Mouse (Mus musculus) A20 (cell line): ENCODE results near the gene Atp8a1.
A peak's percentile ranks its signal among the peaks of the same experiment; 100 is the strongest.
"Not testable (repeated sequence)": the region's sequence is repeated elsewhere in the genome, so short reads cannot be mapped to it uniquely, and the experiment has no call there.

Experiments
- DNase-seq: peaks from one replicate; pipeline ENCODE4 v3.0.0-alpha.2; 2011; ENCODE audit warnings: low read depth, low spot score

Gene Atp8a1

GRCm38 (mm10) chr5:67826935-67827334 is 20.3 kb downstream of the Atp8a1 start:
- peak; percentile 71 for DNase-seq

DNA sequence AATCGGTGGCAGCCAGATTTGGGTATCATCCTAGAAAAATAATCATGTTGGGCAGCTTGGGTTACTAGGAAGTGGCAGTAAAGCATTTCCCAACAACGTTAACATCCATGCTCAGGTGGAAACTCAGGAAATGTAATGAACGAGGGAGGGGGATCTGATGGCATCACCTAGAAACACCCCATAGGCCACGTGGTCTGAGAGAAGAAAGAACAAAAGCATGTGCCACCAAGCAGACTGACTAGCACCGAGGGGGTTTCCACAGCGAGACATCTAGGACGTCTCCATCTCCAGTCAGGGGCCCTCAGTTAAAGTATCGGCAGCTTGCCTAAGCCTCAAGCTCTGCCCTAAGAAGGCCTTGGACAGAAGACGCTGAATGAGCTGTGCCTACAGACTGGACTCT is 21.0 kb downstream of the Atp8a1 start:
- no peak for DNase-seq

DNA sequence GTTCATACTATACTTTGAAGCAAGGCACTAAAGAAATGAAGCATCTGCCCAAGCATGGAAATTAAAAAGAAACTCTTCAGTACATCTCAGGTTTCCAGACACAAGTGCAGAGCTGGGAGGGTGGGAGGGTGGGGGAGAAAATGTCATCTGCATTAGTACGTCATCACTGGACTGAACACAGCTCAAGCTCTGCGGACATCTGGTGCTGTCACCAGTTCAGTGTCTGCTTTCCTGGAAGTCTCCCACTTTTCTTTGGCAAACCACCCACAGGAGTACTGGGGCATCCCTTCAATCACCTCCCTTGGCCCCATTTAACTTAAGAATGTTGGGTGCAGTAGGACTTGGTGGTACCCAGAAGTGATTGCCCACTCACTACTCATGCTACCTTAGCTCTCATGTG is 22.6 kb downstream of the Atp8a1 start:
- no peak for DNase-seq

DNA sequence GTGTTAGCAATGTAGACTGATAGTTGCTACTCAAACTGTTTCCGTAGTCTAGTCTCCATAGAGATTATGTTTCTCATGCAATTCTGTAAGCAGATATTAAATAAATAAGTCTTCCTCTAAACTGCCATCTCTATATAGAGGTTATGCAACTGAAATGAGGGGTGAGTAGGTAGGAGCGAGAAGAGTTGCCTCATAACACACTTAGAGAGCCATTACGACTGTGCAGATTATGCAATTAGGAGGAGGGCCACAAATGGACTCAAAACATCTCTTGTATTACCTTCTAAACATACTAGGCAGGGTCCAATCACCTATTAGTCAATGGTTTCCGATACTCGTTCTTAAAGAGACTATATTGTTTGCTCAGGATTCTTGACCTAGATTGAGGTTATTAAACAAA is 23.5 kb downstream of the Atp8a1 start:
- DNase-seq: no peak

- no peak for DNase-seq
These were observed 24.6 kb downstream of the Atp8a1 start for GRCm38 (mm10) chr5:67822619-67823018.

DNA sequence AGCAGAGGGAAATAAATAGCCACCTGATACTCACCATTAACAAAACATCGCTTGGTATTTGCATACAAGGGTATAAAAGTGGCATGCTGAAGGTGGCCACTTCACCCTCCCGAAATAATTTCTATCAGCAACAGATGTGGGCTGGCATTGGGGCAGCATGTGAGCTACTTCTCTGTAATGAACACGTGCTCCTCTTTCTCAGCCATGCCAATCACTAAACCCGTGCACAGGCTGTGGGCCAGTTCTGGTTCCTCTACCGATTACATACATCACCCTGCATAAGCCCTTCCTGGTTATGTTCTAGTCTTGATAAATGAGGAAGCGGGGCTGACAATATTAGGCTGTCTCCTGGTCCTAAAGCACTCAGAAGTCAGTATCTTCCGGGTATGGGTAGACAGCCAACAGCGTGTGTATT is 25.2 kb downstream of the Atp8a1 start:
- peak; percentile 89 for DNase-seq

DNA sequence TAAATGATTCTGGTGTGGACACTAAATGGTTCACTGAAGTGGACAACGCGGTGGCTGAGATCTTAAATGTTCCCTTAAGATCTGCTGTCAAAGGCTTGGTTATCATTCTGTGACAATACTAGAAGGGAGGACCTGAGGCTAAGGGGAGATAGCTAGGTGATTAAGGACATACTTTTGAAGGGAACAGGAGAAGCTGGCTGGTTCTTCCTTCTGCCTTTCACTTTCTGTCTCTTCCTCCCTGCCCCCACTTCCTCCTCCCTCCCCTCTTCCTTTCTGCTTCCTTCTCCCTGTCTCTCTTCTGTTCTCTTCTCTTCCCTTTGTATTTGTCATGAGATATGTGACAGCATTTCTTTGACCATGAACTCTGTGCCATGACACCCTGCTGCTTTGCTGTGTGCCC is 26.0 kb downstream of the Atp8a1 start:
- peak; percentile 58 for DNase-seq

DNA sequence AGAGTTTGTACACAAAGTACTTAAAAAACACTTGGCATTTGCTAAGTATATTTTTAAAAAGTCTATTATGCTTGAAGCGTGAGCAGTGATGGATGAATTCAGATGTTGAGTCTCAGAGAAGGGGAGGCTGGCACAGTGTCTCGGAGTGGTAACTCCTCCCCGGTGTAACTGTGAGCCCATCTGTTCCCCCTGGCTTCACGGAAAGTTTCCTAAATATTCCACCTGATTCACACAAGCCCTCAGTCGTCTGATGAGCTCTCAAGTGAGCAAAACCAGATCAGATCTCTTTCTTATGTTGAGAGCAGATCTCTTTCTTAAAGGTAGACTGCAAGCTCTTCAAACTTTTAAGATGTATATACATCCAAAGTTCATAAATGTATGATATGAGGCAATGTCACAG is 27.8 kb downstream of the Atp8a1 start:
- no peak for DNase-seq

DNA sequence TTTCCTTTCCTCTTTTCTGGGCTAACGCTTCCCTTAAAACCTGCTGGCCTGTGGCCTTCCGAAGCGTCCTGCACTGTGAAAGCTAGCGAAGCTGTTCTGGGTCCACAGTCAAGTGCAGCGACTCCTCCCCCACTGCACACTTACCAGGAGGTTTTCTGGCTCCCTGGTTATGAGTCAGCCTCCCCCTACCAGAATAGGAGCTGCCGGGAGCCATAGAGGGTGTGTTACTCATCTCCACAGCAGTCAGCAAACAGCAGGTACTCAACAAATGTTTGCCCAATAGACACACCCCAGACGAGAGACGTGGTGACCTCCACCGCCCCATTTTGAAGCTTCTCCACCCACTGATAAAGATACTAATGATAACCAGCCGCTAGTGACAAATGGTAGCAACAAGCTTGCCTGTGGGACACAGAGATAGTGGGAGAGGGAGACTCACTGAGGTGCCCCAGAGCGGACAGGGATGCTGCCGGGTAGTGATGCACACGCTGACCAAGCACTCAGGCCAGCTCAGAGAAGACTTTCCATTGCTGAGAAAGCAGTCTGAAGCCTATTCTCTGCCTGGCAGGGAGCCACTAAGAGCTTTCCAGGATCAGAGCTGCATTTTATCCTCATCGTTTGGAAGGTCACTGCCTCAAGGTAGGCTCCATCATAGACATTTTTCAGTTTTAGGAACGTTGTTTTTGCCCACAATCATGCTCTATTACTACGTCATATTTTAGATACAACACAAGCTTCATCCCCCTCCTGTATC is 31.5 kb downstream of the Atp8a1 start:
- no peak for DNase-seq

DNA sequence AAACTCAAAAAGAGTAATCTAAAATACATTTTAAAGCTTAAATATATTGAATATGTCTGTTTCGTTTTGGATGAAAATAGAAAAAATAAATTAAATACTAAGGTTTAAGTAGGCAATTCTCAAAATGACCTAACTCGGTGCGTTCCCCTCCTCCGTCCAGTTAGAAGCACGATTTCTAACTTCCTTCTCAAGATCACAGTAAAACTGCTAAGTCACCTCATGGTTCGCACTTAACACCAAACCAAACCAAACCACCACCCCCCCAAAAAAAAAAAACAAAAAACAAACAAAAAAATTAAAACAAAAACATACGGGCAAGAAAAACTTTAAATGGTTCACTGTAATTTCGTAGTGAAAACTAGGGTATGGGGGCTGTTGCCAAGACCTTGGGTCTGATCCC is 32.2 kb downstream of the Atp8a1 start:
- not testable (repeated sequence) for DNase-seq

DNA sequence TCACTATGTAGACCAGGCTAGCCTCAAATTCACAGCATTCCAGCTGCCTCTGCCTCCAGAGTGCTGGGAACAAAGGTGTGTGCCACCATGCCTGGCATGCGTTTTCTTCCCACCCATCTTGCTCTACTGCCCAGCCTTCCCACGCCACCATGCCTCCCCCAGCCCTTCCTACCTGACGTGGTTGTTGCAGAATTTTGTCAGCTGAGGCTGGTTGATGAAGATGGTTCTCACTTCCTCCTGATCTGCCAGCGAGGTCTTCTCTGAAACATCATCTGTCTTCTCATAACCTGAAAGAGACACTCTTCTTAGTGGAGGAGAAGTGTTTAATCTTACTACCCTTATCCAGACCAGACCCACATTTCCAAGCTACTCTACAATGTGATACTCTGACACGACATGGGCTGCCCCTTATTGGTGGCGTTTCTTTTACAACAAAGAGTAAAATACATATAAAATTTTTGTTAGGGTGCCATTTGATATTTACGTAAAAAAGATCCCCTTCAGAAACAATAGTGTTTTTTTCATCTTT is 32.7 kb downstream of the Atp8a1 start:
- no peak for DNase-seq

- DNase-seq: no peak
These were observed 33.9 kb downstream of the Atp8a1 start for GRCm38 (mm10) chr5:67813334-67813733.

GRCm38 (mm10) chr5:67802174-67803030 is 44.8 kb downstream of the Atp8a1 start:
- DNase-seq: no peak

GRCm38 (mm10) chr5:67800801-67801200 is 46.4 kb downstream of the Atp8a1 start:
- no peak for DNase-seq

DNA sequence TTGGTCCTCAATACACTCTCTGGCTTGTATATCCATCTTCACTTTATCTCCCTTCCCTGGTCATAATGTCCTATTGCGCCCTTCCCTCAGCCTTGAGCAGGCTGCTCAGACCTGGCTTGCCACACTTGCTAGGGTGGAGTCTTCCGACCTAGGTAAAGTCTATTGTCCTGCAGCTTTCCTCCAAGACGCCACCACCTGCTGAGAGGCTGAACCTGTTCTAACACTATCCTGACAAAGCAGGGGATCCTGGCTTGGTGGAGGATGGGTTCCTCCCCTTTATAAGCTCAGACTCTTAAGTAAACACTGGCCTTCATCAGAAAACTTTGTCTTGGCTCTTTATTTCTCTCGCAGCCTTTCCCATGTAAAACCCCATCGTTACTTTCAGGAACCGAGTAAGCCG is 47.4 kb downstream of the Atp8a1 start:
- no peak for DNase-seq

DNA sequence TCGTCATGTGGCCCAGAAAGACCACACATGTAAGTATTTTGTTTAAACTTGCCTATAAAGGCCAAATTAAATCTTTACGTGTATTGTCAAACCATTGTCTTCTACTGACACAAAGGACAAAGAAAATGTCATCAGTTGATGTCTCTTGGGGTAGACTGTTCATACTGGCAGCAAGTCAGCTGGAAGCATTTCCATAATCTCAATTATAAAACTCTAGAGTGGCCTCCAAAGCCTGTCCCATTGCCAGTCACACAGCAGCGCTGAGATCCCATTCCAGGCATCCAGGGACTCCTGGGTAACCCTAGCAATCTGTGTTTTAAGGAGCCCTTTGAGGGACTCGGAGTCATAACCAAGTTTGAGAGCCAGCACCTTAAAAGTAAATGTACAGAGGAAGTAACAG is 48.9 kb downstream of the Atp8a1 start:
- DNase-seq: no peak

DNA sequence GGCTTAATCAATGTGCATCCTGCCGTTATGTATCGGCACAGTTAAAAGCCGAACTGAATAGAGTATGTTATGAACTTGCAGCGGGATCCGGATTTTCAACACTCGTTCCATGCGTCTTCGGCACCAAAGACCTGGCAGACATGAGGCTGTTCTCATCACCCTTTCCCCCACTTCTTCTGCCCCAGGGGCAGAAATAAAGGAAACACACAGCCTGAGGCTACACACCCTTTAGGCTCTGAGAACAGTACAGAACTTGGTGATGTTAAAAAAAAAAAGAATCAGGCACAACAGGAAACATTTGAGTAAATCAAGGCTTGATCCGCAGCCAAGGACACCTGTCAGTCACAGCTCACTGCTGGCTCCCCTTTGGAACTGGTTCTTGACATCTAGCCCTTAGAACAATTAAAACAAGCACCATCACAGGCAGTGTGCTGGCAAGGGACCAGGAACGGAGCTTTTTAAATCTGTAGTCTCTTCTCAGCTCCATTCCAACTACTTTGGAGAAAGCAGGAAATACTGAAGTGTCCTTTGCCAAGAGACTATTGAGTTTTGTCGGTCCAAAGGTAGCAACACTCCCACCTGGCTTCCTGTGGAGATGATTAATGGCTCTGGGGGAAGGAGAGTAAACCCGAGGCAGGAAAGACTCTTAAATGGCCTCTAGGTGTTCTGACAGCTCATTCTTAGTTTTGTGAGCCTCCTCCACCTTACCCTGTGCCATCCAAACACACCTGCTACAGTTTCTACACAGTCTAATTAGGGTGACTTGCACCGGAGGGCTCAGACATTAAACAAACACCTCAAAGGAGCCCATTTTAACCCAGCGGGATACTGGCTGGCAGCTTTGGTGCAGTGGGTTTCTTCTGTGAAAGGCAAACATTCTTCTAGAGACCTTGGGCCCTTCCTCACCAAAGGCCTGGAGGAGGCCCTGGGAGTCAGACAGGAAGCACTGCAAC is 50.0 kb downstream of the Atp8a1 start:
- no peak for DNase-seq

DNA sequence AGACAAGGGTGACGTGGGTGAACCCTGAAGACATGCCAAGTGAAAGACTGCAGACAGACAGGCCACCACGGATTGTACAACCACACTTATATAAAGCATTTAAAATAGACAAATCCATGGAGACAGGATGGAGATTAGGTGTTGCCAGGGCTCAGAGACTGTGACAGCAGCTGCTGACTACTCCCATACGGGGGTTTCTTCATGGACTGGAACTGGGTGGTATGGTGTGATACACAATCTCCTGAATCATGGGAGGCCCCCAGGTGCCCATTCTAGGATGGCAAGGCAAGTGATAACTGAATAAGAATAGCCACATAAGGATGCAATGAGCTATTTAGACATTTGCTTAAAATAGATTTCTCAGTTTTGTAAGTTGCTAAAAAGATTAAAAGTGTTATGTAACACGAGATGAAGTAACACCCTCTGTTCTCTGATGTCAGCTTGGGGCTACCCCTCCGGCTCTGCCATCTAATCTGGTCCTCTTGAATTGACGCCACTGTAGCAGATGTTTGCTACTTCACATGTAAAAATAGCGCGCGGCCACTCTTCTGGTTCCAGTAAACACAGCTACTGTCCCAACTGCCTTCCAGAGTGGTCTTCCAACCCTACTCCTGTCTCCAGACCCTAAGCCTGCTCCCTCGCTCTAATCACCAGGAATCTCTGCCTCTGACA is 53.0 kb downstream of the Atp8a1 start:
- peak; percentile 29 for DNase-seq

DNA sequence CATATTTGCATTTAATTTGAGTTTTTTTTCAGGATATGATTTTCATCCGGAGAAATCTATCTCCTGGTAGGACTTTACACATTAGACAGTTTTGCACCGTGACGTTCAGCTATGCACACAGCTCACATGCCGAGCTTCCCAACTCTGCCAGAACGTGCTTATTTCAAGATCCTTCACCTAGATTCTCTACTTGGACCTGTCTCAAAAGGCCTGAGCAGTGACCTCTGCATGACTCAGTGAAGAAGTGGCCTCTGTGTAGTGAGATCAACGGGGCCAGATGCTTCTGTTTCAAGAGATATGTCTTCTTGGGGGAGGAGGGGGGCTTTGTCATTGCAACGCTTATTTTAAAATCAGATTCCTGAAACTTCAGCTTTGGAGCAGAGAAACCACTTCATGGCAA is 64.5 kb downstream of the Atp8a1 start:
- no peak for DNase-seq

DNA sequence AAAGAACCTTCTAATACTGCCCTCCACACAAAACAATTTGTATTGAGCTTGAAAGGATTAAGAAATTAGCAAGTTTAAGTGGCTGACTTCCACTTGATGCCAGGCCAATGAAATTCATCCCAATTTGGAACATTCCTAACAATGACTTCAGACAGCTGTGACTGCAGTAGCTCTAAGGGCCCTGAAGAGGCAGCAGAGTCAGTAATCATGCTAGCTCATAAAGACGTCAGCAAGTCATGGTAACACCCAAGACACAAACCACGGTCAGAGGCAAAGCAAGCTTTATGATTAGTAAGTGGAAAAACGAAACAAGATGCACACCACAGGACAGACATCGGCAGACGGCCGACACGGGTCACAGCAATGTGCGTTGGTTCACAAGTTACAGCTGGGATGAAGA is 69.2 kb downstream of the Atp8a1 start:
- no peak for DNase-seq

DNA sequence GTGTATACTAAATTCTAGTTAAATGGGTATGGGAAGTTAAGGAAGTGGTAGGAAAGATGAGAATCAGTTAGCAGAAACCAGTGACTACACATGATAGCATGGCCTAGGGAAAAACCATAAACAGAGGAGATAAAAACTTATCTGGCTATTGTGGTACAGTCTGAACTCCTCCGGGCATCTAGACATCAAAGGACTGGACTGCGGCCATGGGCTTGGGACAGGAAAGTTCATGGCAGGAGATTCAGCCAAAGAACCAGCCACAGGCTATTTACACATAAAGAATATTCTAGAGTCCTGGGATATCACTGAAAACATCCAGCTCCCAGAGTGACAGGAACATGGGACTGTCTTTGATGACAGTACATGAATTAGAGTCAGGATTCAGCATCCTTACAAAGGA is 73.0 kb downstream of the Atp8a1 start:
- DNase-seq: no peak
